Mouse (Mus musculus): Measurements from ENCODE around the gene Mgat5. TPM values are rescaled to one million over a fixed set of nuclear protein-coding genes. Genes with fewer than 3 reads are reported as not detected.

Mgat5 gene
- polyA plus RNA-seq, 1 experiment = 11.4 TPM

- H3K4me1 ChIP-seq (ENCODE audit: control insufficient read depth, insufficient read depth, insufficient read length, low read length) = peaks cover 50% of the 10 kb centered on the region
- no peaks in the 10 kb centered on the region for H3K36me3 ChIP-seq (ENCODE audit: control insufficient read depth, insufficient read depth, low read length)
- H3K27me3 ChIP-seq (ENCODE audit: control insufficient read depth, insufficient read depth, low read length) = no peaks in the 10 kb centered on the region
- no peak overlapping the region for H3K4me3 ChIP-seq (ENCODE audit: low read depth, low read length)
- WGBS = 17% methylated on average over 6 of the region's 6 CpGs
- TF ChIP-seq CTCF (IDR thresholded peaks at IDR 0.05; ENCODE audit: extremely low read depth, insufficient read length, insufficient replicate concordance, low read depth, low read length) = no peak
- no peak for TF ChIP-seq POLR2A (IDR thresholded peaks at IDR 0.05; ENCODE audit: low read depth, low read length)
- peak overlapping the region; percentile 55 for H3K27ac ChIP-seq (ENCODE audit: insufficient read depth, low read depth, low read length)
Measured at GRCm38 (mm10) chr1:127242888-127243588, 38.2 kb downstream of the Mgat5 start.

DNA sequence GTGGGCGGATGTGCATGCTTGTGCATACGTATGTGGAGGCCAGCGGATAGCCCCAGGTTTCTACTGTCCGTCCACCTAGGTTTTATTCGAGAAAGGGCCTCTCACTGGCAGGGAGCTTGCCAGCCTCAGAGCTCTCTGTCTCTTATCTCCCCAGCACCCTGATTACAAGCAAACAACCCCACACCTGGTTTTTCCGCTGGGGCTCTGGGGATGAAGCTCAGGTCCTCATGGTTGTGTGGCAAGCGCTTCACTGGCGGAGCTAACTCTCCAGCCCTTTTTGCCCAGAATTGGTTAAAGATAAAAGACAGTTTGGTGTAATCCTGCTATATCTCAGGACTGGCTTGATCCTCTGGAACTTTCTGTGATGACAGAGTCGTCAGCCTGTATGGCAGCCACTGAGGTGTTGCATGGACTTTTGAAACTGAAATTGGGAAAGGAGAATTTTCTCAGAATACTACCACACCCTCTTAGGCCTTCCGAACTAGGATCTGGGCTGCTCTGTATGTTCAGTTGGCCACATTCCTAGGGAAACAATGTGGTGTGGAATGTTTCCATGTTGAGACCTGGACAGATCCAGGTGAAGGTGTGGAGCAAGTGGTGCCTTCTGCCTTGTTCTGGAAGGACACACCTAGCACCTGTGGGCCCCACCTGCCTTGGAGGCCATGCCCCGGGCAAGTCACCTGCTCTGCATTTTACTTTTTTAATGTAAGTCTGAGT, 39.4 kb downstream of the Mgat5 start:
- Histone ChIP-seq H3K27ac (ENCODE audit: insufficient read depth, low read depth, low read length) (peak overlapping the region; percentile 55), H3K27me3 (ENCODE audit: control insufficient read depth, insufficient read depth, low read length) (no peaks in the 10 kb centered on the region), H3K4me1 (ENCODE audit: control insufficient read depth, insufficient read depth, insufficient read length, low read length) (peaks cover 61% of the 10 kb centered on the region), H3K36me3 (ENCODE audit: control insufficient read depth, insufficient read depth, low read length) (no peaks in the 10 kb centered on the region), H3K4me3 (ENCODE audit: low read depth, low read length) (no peak overlapping the region)
- TF ChIP-seq POLR2A (IDR thresholded peaks at IDR 0.05; ENCODE audit: low read depth, low read length) (no peak), CTCF (IDR thresholded peaks at IDR 0.05; ENCODE audit: extremely low read depth, insufficient read length, insufficient replicate concordance, low read depth, low read length) (no peak)
- WGBS = 27% methylated on average over 11 of the region's 11 CpGs

- Histone ChIP-seq H3K27me3 (ENCODE audit: control insufficient read depth, insufficient read depth, low read length) (no peaks in the 10 kb centered on the region), H3K4me3 (ENCODE audit: low read depth, low read length) (no peak overlapping the region), H3K4me1 (ENCODE audit: control insufficient read depth, insufficient read depth, insufficient read length, low read length) (peaks cover 61% of the 10 kb centered on the region), H3K27ac (ENCODE audit: insufficient read depth, low read depth, low read length) (no peak overlapping the region), H3K36me3 (ENCODE audit: control insufficient read depth, insufficient read depth, low read length) (peaks cover 2% of the 10 kb centered on the region; the same call in 1 of the 2 replicates)
- 70% methylated on average over 6 of the region's 6 CpGs for WGBS
- TF ChIP-seq POLR2A (IDR thresholded peaks at IDR 0.05; ENCODE audit: low read depth, low read length) (no peak), CTCF (IDR thresholded peaks at IDR 0.05; ENCODE audit: extremely low read depth, insufficient read length, insufficient replicate concordance, low read depth, low read length) (no peak)
Measured at GRCm38 (mm10) chr1:127246158-127246557, 41.3 kb downstream of the Mgat5 start.

DNA sequence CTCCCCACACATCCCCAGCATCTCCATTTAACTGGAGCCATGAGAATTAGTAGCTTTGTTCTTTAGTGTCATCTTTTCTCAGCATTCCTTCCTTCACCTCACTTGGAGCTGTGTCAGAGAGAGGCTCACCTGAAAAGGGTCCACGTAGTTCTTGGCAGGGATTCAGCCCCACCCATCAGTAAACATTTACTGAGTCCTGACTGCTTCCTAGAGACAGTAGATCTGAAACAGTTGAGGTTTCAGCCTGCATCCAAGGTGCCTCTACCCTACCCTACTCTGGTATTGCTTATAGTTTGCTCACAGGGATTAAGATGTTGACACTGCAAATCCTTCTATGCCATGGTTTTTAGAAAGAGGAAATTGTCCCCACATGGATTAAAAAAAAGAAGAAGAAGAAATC, 43.6 kb downstream of the Mgat5 start:
- TF ChIP-seq CTCF (IDR thresholded peaks at IDR 0.05; ENCODE audit: extremely low read depth, insufficient read length, insufficient replicate concordance, low read depth, low read length) (no peak), POLR2A (IDR thresholded peaks at IDR 0.05; ENCODE audit: low read depth, low read length) (no peak)
- H3K36me3 ChIP-seq (ENCODE audit: control insufficient read depth, insufficient read depth, low read length) = peaks cover 6% of the 10 kb centered on the region
- WGBS = 9% methylated on average over 1 of the region's 1 CpGs
- H3K4me3 ChIP-seq (ENCODE audit: low read depth, low read length) = no peak overlapping the region
- H3K27me3 ChIP-seq (ENCODE audit: control insufficient read depth, insufficient read depth, low read length) = no peaks in the 10 kb centered on the region
- H3K27ac ChIP-seq (ENCODE audit: insufficient read depth, low read depth, low read length) = peak overlapping the region; percentile 96
- H3K4me1 ChIP-seq (ENCODE audit: control insufficient read depth, insufficient read depth, insufficient read length, low read length) = peaks cover 52% of the 10 kb centered on the region

- Histone ChIP-seq H3K4me3 (ENCODE audit: low read depth, low read length) (no peak overlapping the region), H3K27me3 (ENCODE audit: control insufficient read depth, insufficient read depth, low read length) (no peaks in the 10 kb centered on the region), H3K27ac (ENCODE audit: insufficient read depth, low read depth, low read length) (peak overlapping the region; percentile 96), H3K4me1 (ENCODE audit: control insufficient read depth, insufficient read depth, insufficient read length, low read length) (peaks cover 40% of the 10 kb centered on the region; the same call in 1 of the 2 replicates), H3K36me3 (ENCODE audit: control insufficient read depth, insufficient read depth, low read length) (peaks cover 6% of the 10 kb centered on the region)
- TF ChIP-seq POLR2A (IDR thresholded peaks at IDR 0.05; ENCODE audit: low read depth, low read length) = no peak
- TF ChIP-seq CTCF (IDR thresholded peaks at IDR 0.05; ENCODE audit: extremely low read depth, insufficient read length, insufficient replicate concordance, low read depth, low read length) = no peak
Measured at GRCm38 (mm10) chr1:127249621-127250020, 44.8 kb downstream of the Mgat5 start.

DNA sequence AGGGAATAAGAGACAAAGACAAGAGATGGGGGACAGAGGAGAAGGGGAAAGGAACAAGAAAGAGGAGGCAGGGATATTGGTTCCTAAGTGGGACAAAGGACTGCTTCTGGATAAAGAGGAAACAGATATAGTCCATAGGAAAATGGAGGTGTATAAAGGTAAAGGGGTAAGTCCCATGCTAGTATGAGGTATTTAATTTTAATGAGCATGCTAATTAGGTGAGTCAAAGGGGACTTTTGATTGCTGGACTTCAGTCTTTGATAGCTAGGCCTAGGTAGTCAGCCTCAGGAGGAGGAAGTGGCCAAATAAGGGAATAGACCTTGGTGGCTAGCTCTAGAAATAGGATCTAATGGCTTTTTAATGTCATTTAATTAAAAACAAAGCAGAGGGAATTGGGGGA, 45.5 kb downstream of the Mgat5 start:
- H3K4me3 ChIP-seq (ENCODE audit: low read depth, low read length) = no peak overlapping the region
- H3K27me3 ChIP-seq (ENCODE audit: control insufficient read depth, insufficient read depth, low read length) = no peaks in the 10 kb centered on the region
- peaks cover 6% of the 10 kb centered on the region for H3K36me3 ChIP-seq (ENCODE audit: control insufficient read depth, insufficient read depth, low read length)
- TF ChIP-seq CTCF (IDR thresholded peaks at IDR 0.05; ENCODE audit: extremely low read depth, insufficient read length, insufficient replicate concordance, low read depth, low read length) (no peak), POLR2A (IDR thresholded peaks at IDR 0.05; ENCODE audit: low read depth, low read length) (no peak)
- H3K27ac ChIP-seq (ENCODE audit: insufficient read depth, low read depth, low read length) = peak overlapping the region; percentile 96
- H3K4me1 ChIP-seq (ENCODE audit: control insufficient read depth, insufficient read depth, insufficient read length, low read length) = peaks cover 35% of the 10 kb centered on the region; the same call in 1 of the 2 replicates

DNA sequence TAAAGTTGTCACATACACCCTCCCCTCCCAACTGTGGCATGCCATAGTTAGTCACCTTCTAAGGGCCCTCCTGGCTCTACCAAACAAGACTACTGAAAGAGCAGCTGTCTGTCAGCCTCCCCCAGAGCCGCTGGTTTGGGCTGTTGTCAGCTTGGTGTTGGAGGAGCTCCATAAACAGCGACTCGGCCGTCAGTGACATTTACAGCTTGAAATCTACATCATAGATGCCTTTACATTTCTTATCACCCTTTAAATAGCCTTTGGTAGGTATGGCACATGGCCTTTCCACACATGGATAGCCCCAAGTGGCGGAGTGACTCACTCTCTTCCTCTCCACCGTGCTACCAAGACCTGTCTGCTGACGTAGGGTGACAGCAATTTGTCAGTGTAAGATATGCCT, 46.9 kb downstream of the Mgat5 start:
- TF ChIP-seq POLR2A (IDR thresholded peaks at IDR 0.05; ENCODE audit: low read depth, low read length) (no peak), CTCF (IDR thresholded peaks at IDR 0.05; ENCODE audit: extremely low read depth, insufficient read length, insufficient replicate concordance, low read depth, low read length) (no peak)
- H3K36me3 ChIP-seq (ENCODE audit: control insufficient read depth, insufficient read depth, low read length) = peaks cover 6% of the 10 kb centered on the region
- WGBS = 73% methylated on average over 7 of the region's 7 CpGs
- H3K27me3 ChIP-seq (ENCODE audit: control insufficient read depth, insufficient read depth, low read length) = no peaks in the 10 kb centered on the region
- H3K4me3 ChIP-seq (ENCODE audit: low read depth, low read length) = no peak overlapping the region
- H3K27ac ChIP-seq (ENCODE audit: insufficient read depth, low read depth, low read length) = peak overlapping the region; percentile 60
- H3K4me1 ChIP-seq (ENCODE audit: control insufficient read depth, insufficient read depth, insufficient read length, low read length) = peaks cover 32% of the 10 kb centered on the region; the same call in 1 of the 2 replicates

All from small intestine, adult 2 months (tissue).